Mouse (Mus musculus): Measurements from ENCODE around the gene Gys1. TPM values are rescaled to one million over a fixed set of nuclear protein-coding genes. Genes with fewer than 3 reads are reported as not detected.

Gene Gys1
- polyA plus RNA-seq, 1 experiment from 2014 or later, result 32.7 TPM

- no peak overlapping the region for H3K9ac ChIP-seq (replicated peaks; ENCODE audit: low read depth, low read length)
- H3K27me3 ChIP-seq (ENCODE audit: control insufficient read depth, insufficient read depth, low read length), result no peaks in the 10 kb centered on the region
- no peak overlapping the region for H3K27ac ChIP-seq (ENCODE audit: low read length)
- H3K4me2 ChIP-seq (replicated peaks; ENCODE audit: low read depth, low read length), result no peak overlapping the region
- no peaks in the 10 kb centered on the region for H3K9me3 ChIP-seq (ENCODE audit: control insufficient read depth, low read depth, low read length)
- peaks cover 11% of the 10 kb centered on the region; the same call in 1 of the 2 replicates for H3K4me1 ChIP-seq (ENCODE audit: control insufficient read depth, insufficient read depth, low read length)
- 95% methylated on average over 5 of the region's 5 CpGs for WGBS
- ATAC-seq (ENCODE audit: insufficient number of reproducible peaks, insufficient read depth, low FRiP score, low read depth), result no peak
- H3K36me3 ChIP-seq (ENCODE audit: control insufficient read depth, insufficient read depth, low read length), result peaks cover 56% of the 10 kb centered on the region
- H3K4me3 ChIP-seq (ENCODE audit: low read depth, low read length), result no peak overlapping the region
Observed at GRCm38 (mm10) chr7:45492951-45493350, 58.3 kb downstream of the Gys1 start.

- H3K4me2 ChIP-seq (replicated peaks; ENCODE audit: low read depth, low read length), result no peak overlapping the region
- no peak for ATAC-seq (ENCODE audit: insufficient number of reproducible peaks, insufficient read depth, low FRiP score, low read depth)
- H3K9ac ChIP-seq (replicated peaks; ENCODE audit: low read depth, low read length), result no peak overlapping the region
- H3K27ac ChIP-seq (ENCODE audit: low read length), result no peak overlapping the region
- no peaks in the 10 kb centered on the region for H3K27me3 ChIP-seq (ENCODE audit: control insufficient read depth, insufficient read depth, low read length)
- H3K4me3 ChIP-seq (ENCODE audit: low read depth, low read length), result no peak overlapping the region
- WGBS, result 86% methylated on average over 9 of the region's 9 CpGs
- H3K36me3 ChIP-seq (ENCODE audit: control insufficient read depth, insufficient read depth, low read length), result peaks cover 65% of the 10 kb centered on the region
- no peaks in the 10 kb centered on the region for H3K9me3 ChIP-seq (ENCODE audit: control insufficient read depth, low read depth, low read length)
- peaks cover 8% of the 10 kb centered on the region; the same call in 1 of the 2 replicates for H3K4me1 ChIP-seq (ENCODE audit: control insufficient read depth, insufficient read depth, low read length)
Observed at GRCm38 (mm10) chr7:45494548-45494947, 59.9 kb downstream of the Gys1 start.

DNA sequence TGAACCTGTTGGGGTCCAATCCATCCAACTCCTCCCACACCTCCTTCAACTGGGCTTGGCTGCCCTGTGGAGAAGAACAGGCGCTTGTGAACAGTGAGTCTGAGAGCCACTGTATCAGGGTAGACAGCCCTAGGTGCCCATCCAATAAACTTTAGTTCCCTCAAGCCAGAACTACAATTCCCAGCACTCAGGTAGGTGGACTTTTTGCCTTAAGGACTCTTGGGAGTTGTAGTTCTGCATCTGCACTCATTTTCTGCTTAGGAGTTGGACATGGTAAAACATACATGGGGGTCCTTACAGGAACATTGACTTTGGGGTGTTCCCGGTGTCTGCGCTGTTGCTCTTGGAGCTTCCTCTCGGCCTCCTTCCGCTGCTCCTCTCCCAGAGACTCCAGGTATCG lies 63.8 kb downstream of the Gys1 start:
- Histone ChIP-seq H3K27ac (ENCODE audit: low read length) (no peak overlapping the region), H3K4me2 (replicated peaks; ENCODE audit: low read depth, low read length) (no peak overlapping the region), H3K9me3 (ENCODE audit: control insufficient read depth, low read depth, low read length) (no peaks in the 10 kb centered on the region), H3K36me3 (ENCODE audit: control insufficient read depth, insufficient read depth, low read length) (peaks cover 69% of the 10 kb centered on the region), H3K27me3 (ENCODE audit: control insufficient read depth, insufficient read depth, low read length) (no peaks in the 10 kb centered on the region), H3K4me3 (ENCODE audit: low read depth, low read length) (no peak overlapping the region), H3K9ac (replicated peaks; ENCODE audit: low read depth, low read length) (no peak overlapping the region), H3K4me1 (ENCODE audit: control insufficient read depth, insufficient read depth, low read length) (no peaks in the 10 kb centered on the region)
- ATAC-seq (ENCODE audit: insufficient number of reproducible peaks, insufficient read depth, low FRiP score, low read depth), result no peak
- WGBS, result 95% methylated on average over 6 of the region's 6 CpGs

Small RNA genes within 50 kb of the gene (microRNA-seq; reads per million reads assigned to microRNA genes)
- gene Gm22133, result not detected

Other genes with a start within 250 kb of the Gys1 start
- 0.22 and 0.55 TPM in 2 replicates for gene Ccdc155, start 230.0 kb upstream of the Gys1 start, polyA plus RNA-seq (2014; fragmentation: Nextera tagmentation; extraction: Ambion mirVana)
- 0.45 and 1.2 TPM in 2 replicates for gene Dkkl1, start 222.7 kb upstream of the Gys1 start, polyA plus RNA-seq (2014; fragmentation: Nextera tagmentation; extraction: Ambion mirVana)
- gene Tead2, start 219.1 kb upstream of the Gys1 start, polyA plus RNA-seq (2014; fragmentation: Nextera tagmentation; extraction: Ambion mirVana), result 155 and 167 TPM in 2 replicates
- 2.2 and 3.5 TPM in 2 replicates for gene Cd37, start 195.7 kb upstream of the Gys1 start, polyA plus RNA-seq (2014; fragmentation: Nextera tagmentation; extraction: Ambion mirVana)
- gene Slc6a16, start 193.8 kb upstream of the Gys1 start, polyA plus RNA-seq (2014; fragmentation: Nextera tagmentation; extraction: Ambion mirVana), result not detected in 2 replicates
- gene Slc6a21, start 157.3 kb upstream of the Gys1 start, polyA plus RNA-seq (2014; fragmentation: Nextera tagmentation; extraction: Ambion mirVana), result not detected in 2 replicates
- gene Trpm4, start 101.1 kb upstream of the Gys1 start, polyA plus RNA-seq (2014; fragmentation: Nextera tagmentation; extraction: Ambion mirVana), result 18.3 and 23.5 TPM in 2 replicates
- gene Hrc, start 99.6 kb upstream of the Gys1 start, polyA plus RNA-seq (2014; fragmentation: Nextera tagmentation; extraction: Ambion mirVana), result 0.78 and 1.8 TPM in 2 replicates
- gene Ppfia3, start 67.8 kb upstream of the Gys1 start, polyA plus RNA-seq (2014; fragmentation: Nextera tagmentation; extraction: Ambion mirVana), result 5.2 and 6.1 TPM in 2 replicates
- 4.2 and 5.1 TPM in 2 replicates for gene Lin7b, start 64.3 kb upstream of the Gys1 start, polyA plus RNA-seq (2014; fragmentation: Nextera tagmentation; extraction: Ambion mirVana)
- 118 and 124 TPM in 2 replicates for gene Snrnp70, start 39.1 kb upstream of the Gys1 start, polyA plus RNA-seq (2014; fragmentation: Nextera tagmentation; extraction: Ambion mirVana)
- gene Kcna7, start 29.2 kb upstream of the Gys1 start, polyA plus RNA-seq (2014; fragmentation: Nextera tagmentation; extraction: Ambion mirVana), result not detected in 2 replicates
- 4.1 and 4.5 TPM in 2 replicates for gene Ntf5, start 21.1 kb upstream of the Gys1 start, polyA plus RNA-seq (2014; fragmentation: Nextera tagmentation; extraction: Ambion mirVana)
- gene Lhb, start 14.0 kb upstream of the Gys1 start, polyA plus RNA-seq (2014; fragmentation: Nextera tagmentation; extraction: Ambion mirVana), result 0.52 TPM in 1 of 2 replicates, not detected in the other
- gene Ruvbl2, start 3.3 kb downstream of the Gys1 start, polyA plus RNA-seq (2014; fragmentation: Nextera tagmentation; extraction: Ambion mirVana), result 132 and 135 TPM in 2 replicates
- 4,275 and 4,681 TPM in 2 replicates for gene Ftl1, start 25.0 kb downstream of the Gys1 start, polyA plus RNA-seq (2014; fragmentation: Nextera tagmentation; extraction: Ambion mirVana)
- gene Bax, start 32.1 kb downstream of the Gys1 start, polyA plus RNA-seq (2014; fragmentation: Nextera tagmentation; extraction: Ambion mirVana), result 67.1 and 83.9 TPM in 2 replicates
- gene Tulp2, start 47.0 kb downstream of the Gys1 start, polyA plus RNA-seq (2014; fragmentation: Nextera tagmentation; extraction: Ambion mirVana), result 1.7 and 2.9 TPM in 2 replicates
- not detected in 2 replicates for gene Gm45808, start 52.0 kb downstream of the Gys1 start, polyA plus RNA-seq (2014; fragmentation: Nextera tagmentation; extraction: Ambion mirVana)
- 2.7 and 3.4 TPM in 2 replicates for gene Dhdh, start 54.0 kb downstream of the Gys1 start, polyA plus RNA-seq (2014; fragmentation: Nextera tagmentation; extraction: Ambion mirVana)
- gene Nucb1, start 75.6 kb downstream of the Gys1 start, polyA plus RNA-seq (2014; fragmentation: Nextera tagmentation; extraction: Ambion mirVana), result 199 TPM in 2 replicates
- gene Ppp1r15a, start 91.4 kb downstream of the Gys1 start, polyA plus RNA-seq (2014; fragmentation: Nextera tagmentation; extraction: Ambion mirVana), result 12.7 and 18.3 TPM in 2 replicates
- 1.5 and 2.6 TPM in 2 replicates for gene Plekha4, start 91.5 kb downstream of the Gys1 start, polyA plus RNA-seq (2014; fragmentation: Nextera tagmentation; extraction: Ambion mirVana)
- 1.8 and 1.9 TPM in 2 replicates for gene Hsd17b14, start 120.0 kb downstream of the Gys1 start, polyA plus RNA-seq (2014; fragmentation: Nextera tagmentation; extraction: Ambion mirVana)
- 61.6 and 63.4 TPM in 2 replicates for gene Bcat2, start 135.3 kb downstream of the Gys1 start, polyA plus RNA-seq (2014; fragmentation: Nextera tagmentation; extraction: Ambion mirVana)
- gene Fgf21, start 180.6 kb downstream of the Gys1 start, polyA plus RNA-seq (2014; fragmentation: Nextera tagmentation; extraction: Ambion mirVana), result 0.36 and 0.55 TPM in 2 replicates
- 0.63 and 0.78 TPM in 2 replicates for gene Fut1, start 182.4 kb downstream of the Gys1 start, polyA plus RNA-seq (2014; fragmentation: Nextera tagmentation; extraction: Ambion mirVana)
- gene Izumo1, start 187.0 kb downstream of the Gys1 start, polyA plus RNA-seq (2014; fragmentation: Nextera tagmentation; extraction: Ambion mirVana), result 0.23 and 0.62 TPM in 2 replicates
- gene Rasip1, start 192.6 kb downstream of the Gys1 start, polyA plus RNA-seq (2014; fragmentation: Nextera tagmentation; extraction: Ambion mirVana), result 6.2 and 7.8 TPM in 2 replicates
- 7.2 TPM in 2 replicates for gene Mamstr, start 205.1 kb downstream of the Gys1 start, polyA plus RNA-seq (2014; fragmentation: Nextera tagmentation; extraction: Ambion mirVana)
- gene Fut2, start 231.6 kb downstream of the Gys1 start, polyA plus RNA-seq (2014; fragmentation: Nextera tagmentation; extraction: Ambion mirVana), result 5.7 and 6.1 TPM in 2 replicates
- 0.67 and 1.0 TPM in 2 replicates for gene Ntn5, start 249.2 kb downstream of the Gys1 start, polyA plus RNA-seq (2014; fragmentation: Nextera tagmentation; extraction: Ambion mirVana)